Mouse (Mus musculus): ENCODE measurements around the gene Ddi2.
"Not testable (repeated sequence)": the region's sequence is repeated elsewhere in the genome, so short reads cannot be mapped to it uniquely, and the experiment has no call there.

Gene Ddi2

DNA sequence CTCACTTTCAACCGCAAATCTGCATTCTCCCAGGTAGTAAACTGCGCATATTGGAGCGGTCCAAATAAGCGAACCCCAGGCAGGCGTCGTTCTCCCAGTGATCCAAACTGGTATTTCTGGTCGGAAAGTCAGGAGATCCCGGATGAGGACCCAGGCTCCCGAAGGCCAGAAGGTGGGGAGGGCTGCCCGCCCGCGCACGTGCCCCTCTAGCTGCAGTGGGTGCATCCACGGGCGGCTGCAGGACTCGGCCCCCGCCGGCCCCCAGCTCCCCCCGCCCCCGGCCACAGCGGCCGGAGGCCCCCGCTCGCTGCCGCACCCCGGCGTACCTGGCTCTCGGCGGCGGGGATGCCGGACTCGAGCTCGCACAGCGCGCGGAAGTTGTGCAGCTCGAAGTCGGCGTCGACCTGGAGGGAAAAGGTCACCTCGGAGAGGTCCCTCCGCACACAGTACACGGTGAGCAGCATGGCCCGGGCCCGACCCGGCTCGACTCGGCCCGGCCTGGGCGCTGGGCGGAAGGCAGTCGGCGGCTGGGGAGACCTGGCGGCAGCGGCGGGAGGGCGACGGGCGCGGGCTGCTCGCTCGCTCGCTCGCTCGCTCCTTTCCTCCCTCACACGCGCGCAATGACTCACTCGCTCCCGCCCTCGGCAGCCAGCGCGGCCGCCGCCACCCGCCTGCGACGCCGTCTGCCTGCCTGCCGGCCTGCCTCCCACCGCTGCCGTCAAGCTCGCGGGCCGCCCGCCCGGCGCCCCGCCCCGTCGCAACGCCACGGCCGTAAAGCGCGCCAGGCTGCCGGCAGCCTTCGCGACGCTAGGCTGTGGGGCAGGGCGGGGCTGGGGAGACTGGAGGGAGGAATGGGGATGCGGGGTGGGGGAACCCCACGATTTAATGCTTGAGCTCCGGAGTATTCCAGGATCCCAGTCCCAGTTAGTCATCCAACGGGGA lies at the start of gene Ddi2:
Gene Ddi2 (minus strand): TSS at position 689 of the 942 bp plus-strand sequence.
- peak; percentile 92 to 98 for DNase-seq

DNA sequence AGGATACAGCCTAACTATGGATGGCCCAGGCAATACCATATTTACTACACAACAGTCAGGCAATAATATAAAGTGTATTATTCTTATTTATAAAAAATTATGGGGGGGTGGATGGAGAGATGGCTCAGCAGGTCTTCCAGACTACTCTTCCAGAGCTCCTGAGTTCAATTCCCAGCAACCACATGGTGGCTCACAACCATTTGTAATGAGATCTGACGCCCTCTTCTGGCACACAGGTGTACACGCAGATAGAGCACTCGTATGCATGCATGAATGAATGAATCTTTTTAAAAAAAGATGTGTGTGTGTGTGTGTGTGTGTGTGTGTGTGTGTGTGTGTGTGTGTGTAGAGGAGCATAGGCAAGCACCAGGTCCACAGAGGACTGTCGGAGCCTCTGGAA lies 49.8 kb upstream of the Ddi2 start:
- not testable (repeated sequence) for DNase-seq

DNA sequence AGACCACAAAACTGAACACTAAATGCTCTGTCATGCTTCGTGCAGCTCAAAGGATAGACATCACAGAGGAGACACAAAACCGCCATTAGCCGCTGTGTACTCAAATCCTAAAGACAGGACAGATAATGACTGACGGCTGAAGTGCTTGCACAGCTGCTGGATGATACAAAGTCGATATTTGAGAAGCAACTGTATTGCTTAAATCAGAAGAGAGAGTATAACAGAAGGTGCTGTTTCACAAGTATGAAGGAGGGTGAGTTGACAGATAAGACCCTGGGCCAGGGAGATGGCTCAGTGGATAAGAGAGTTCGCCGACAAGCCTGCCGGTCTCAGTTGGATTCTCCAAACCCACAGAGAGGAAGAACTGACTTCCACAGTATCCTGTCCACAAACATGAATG lies 48.6 kb upstream of the Ddi2 start:
- no peak for DNase-seq

- DNase-seq, result no peak
Measured at GRCm38 (mm10) chr4:141769501-141770160, 46.4 kb upstream of the Ddi2 start.

DNA sequence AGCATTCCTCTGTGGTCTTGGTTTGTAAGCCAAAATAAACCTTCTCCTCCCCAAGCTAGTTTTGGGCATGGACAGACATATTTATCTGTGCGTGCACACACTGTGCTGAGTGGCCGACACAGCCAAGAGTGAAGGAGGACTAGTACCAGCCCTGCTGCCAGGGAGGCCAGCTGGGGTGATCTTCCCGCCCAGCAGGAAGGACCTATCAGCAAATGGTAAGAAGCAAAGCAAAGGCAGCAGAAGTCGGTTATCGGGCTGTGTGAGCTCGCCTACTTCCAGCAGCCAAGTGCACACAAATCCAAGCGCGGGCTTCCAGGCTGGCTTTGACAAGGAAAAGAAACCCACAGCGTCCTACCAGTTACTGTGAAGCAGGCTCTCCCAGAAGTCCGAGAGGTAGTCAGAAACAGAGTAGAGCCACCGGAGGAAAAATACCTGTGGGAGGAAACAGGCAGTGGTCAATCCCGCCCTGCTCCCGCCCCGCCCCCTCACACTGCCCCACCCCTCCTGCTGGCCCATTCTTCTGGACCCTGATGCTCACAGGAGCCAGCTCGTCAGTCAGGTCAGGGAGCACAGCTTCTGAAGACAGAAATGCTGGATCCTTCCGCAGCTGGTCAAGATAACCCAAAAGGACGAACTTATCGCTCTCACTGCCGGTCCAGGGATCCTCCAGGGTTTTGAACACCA lies 44.3 kb upstream of the Ddi2 start:
- DNase-seq, result peak; percentile 74 to 82

DNA sequence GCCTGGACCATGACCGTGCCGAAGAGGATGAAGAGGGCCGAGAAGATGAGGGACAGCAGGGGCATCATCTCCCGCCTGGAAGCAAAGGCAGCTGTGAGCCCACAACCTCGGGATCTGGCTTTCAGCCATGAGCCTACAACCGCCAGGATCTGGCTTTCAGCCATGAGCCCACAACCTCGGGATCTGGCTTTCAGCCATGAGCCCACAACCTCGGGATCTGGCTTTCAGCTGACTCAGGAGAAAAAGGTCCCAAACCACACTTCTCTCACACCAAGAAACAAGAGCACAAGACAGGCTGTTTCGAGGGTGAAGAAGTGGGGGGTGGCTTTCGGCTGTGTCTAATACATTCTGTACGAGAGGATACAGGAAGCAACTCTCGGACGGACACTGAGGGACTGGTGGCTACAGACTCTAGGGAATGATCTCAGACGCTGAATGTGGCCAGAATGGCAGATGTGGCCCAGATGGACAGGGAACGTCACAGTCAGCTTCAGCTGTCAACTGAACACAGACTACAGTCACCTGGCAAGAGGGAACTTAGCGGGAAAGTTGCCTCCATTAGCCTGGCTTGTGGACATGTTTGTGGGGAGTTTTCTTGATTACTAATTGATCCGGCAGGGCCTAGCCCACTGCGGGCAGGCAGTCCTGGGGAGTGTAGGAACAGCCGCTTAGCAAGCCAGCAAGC lies 43.6 kb upstream of the Ddi2 start:
- DNase-seq, result peak in 1 of 2 experiments; percentile 27

GRCm38 (mm10) chr4:141766316-141766667 lies 43.1 kb upstream of the Ddi2 start:
- peak in 1 of 2 experiments; percentile 14 for DNase-seq

GRCm38 (mm10) chr4:141765008-141765407 lies 41.8 kb upstream of the Ddi2 start:
- DNase-seq, result no peak

DNA sequence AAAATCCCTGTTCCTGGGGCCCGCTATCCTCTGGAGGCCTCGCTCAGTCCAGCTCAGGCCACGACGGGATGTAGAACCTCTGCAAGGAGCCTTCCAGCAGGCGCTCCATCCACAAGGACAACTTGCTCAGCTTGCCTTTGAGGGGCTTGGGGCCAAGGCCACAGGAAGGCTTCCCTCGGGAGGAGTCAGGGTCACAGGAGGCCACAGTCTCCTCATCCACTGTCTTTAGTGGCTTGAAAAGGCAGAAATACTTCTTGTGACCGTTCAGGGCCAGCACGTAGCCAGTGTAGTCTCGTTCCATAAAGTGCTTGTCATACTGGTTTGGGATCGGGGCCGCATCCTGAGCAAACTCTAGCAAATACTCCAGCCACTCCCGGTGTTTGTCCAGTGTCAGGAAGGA lies 40.3 kb upstream of the Ddi2 start:
- no peak for DNase-seq

DNA sequence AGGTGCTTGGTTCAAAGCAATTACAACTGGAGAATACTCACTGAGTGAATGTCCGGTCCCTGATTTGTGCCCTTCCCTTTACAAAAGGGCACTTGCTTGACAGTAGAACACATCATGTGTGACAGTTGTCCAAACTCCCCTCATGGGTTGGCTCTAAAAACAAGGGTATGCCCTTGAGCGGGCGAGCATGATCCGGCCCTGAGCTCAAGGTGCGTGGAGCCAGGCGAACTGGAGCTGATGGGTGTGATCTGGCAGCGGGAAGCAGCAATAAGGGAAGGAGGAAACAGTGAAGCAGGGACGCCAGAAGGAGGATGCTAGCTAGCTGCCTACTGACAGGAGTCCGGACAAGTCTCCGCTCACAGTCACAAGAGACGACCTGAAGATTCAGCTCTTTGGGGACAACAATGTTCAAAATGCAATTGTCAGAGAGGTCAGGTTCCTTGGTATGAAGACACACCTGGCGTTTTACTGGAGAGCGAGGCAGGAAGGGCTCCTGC lies 38.9 kb upstream of the Ddi2 start:
- DNase-seq, result no peak

DNA sequence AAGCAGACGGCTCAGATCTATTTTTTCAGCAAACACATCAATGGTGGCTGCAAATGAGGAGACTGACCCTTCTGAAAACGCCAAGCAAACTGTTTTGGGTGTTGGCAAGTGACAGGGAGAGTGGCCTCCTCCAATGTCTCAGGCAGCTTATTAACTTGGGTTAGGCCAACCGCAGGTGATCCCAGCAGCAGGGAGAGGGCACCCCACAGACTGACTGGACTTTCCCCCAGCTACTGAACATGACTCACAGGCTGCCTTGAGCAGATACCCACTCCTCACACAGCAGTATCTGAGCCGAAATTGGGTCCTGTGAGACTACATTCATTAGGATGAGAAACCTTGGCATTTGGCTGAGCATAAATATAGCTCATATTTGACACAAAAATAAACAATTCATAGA lies 37.7 kb upstream of the Ddi2 start:
- DNase-seq, result no peak

DNA sequence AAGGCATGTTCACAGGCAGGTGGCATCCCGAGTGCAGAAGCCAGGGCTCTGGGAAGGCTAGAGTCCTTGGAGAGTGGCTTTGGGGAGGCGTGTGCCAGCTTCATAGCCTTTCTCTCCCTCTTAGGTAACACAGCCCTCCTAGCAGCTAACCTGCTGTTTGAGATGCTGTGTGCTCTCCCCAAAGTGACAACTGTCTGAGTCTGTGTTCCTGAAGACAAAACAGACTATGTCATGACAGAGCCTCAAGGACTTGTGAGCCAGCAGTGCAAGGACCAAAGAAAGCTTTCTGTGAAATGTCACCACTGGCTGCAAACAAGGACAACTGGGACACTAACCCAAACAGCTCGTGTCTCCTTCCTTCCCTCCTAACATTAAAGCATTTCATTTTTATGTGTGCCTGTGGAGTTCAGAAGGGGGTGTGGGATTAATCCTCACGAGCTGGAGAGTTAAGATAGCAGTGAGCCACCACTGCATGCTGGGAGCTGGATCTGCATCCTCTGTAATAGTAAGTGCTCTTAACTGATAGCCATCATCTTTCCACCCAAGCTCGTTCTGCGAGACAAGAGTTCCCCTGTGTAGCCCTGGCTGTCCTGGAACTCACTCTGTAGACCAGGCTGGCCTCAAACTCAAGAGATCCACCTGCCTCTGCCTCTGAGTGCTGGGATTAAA lies 35.8 kb upstream of the Ddi2 start:
- DNase-seq, result no peak

DNA sequence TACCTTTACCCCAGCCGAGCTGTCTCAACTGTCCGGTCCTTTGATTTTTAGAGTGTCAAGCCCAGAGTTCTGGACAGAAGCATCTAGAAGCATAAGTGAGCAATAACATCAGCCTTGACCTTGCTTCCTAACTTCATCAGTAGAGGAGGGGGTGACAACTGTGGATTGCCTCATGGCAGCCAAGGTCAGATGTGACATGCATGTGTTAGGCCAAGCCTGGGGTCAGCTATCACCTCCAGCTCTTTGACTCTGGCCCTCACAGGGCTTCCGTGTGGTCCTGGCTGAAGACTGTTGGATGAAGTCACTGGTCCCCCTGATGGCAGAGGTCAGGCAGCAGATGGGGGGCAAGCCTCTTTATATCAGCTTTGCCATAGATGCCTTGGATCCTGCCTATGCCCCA lies 33.9 kb upstream of the Ddi2 start:
- no peak for DNase-seq

DNA sequence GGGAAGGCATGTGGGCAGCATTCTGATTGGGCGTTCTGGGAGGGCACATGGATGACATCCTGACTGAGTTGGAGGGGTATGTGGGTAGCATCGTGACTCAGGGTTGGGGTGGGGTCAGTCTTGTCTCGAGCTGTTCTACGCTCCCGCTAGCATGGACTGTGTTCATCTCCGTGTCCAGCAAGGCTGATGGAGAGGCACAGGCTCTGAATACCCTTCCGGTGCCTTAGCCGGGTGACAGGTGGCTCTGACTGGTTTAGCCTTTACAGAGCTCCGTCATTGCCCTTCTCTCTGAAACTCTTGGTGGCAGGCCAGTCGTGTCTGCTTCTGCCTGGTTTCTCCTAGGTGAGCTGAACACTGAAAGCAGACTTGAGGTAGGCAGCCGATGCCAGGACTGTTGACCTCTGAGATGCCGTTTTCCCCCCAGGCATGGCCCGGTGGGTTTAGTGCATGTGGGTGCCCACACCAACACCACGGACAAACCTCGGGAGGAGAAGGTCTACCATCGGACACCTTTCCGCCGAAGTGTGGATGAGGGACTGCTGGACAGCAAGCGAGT lies 32.2 kb upstream of the Ddi2 start:
- DNase-seq, result no peak

DNA sequence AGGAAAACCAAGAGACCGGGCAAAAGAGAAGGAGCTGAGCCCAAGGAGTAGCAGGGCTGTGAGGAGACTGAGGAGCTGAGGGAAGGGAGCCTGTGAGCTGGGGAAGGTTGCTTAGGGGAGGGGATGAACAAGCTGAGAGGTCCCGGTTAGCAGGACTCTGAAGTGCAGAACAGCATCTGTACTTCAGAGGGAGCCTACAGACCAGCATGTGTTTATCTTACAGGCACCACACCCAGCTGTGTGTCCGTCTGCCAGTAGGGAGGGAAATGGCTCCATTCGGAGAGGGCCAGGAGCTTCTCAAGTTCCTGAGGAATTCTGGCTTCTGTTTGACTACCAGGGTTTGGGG lies 28.8 kb upstream of the Ddi2 start:
- DNase-seq, result no peak

DNA sequence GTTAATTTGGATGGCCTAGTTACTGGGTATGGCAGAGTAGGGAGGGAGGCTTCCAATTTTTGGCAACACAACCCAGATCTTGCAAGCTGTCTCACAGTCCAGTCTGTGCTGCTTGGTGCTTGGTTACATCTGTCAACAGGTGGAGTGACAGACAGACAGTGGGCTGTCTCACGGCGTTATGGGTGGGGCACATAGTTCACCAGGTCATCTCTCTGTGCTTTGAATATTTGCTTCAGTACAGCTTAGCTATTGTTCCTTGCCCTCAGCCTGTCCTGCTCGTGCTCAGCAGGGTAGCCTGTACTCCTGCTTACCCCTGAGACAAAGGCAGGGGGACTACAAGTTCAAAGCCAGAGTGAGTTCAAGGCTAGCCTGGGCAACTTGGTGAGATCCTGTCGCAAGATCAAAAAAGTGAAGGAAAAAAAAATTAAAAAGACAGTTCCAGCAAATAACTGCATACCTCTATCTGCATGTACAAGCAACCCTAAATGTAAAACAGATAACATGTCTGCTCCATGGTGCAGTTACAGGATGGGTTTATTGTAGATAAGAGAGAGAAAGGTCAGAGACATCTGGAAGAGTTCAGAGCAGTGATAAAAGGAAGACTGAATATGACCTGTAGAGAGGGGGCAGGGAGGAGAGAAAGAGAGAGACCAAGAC lies 28.3 kb upstream of the Ddi2 start:
- DNase-seq, result no peak

GRCm38 (mm10) chr4:141750826-141751225 lies 27.6 kb upstream of the Ddi2 start:
- no peak for DNase-seq

- no peak for DNase-seq
Measured at GRCm38 (mm10) chr4:141749557-141749956, 26.3 kb upstream of the Ddi2 start.

DNA sequence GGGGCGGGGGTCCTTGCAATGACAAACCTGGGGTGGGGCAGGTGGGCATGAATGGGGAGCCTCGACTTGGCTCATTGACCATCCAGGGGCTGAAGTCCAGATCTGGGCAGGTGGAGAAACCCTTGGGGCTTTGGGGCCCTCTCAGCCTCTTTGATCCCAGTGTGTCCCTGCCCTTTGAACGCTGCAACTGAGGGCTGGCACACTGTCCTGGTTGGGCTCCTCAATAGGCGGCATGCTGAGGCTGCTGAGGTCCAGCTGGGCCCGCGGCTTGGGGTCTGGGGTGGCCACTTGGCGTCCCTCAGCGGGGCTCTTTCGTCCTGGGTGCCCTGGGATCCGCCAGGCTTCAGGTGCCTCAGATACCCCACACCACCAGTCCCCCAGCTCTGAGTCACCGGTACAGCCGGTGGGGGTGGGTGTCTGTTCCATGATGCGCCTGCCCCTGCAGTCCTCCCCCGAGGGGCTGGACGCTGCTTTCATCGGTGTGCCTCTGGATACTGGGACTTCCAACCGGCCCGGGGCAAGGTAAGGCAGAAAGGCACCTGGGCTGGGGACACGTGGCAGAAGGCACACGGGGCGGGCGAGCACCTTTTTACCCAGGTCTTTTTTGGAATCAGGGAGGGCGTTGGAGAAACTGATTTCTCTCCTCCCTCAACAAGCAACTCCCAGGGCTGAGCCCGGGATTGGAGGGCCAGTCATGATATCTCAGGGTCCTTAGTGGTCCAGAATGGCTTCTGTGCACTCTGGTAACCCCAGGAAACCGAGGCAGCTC lies 23.5 kb upstream of the Ddi2 start, which contains the start of gene Agmat:
Gene Agmat (plus strand): TSS at position 95 of the 769 bp plus-strand sequence.
- DNase-seq, result no peak

DNA sequence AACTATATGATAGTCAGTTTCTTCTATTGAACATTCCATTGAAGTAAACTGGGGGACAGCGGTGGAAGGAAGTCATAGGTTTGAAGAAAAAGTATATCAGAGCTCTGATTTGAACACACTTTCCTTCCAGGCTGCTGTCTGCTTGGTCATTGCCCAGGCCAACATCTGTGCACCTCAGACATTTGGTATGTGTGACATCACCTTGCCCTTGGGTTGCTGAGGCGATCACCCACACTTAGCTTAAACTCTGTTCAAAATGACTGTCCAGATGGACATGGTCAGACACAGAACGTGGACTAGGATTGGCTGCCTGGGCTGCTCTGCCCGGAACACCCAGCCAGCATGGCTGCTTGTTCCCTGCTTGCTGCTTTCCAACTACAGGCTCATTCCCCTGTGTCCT lies 19.2 kb upstream of the Ddi2 start:
- no peak for DNase-seq

DNA sequence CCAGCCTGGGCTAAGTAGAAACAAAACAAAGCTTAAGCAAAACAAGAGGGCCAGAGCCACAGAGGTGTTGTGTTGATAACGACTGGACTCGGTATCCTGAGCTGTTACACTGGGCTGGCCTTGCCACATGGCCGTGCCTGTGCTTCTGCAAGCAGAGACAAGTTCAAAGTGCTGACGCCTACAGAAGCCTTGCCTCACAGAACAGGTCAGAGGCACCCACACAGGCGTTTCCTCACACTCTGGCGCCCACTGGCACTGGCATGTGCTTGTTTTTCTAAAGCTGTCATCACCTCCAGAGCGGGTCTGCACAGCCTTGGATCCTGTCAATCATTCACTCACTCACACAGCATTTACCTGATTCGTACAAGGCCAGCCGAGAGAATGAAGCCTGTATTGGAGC lies 18.6 kb upstream of the Ddi2 start:
- DNase-seq, result no peak

All from cerebellum, adult 18-20 months (tissue).